Mouse (Mus musculus) brown adipose tissue, adult 24 weeks (tissue): ENCODE results near the gene Plxdc1. TPM values are rescaled to one million over a fixed set of nuclear protein-coding genes. Genes with fewer than 3 reads are reported as not detected.

Source experiments
- H3K27ac ChIP-seq: fragments of 200-500 bp; replicated peaks from 2 replicates; pipeline ENCODE4 v1.5.1; 2012; ENCODE audit warnings: low read depth, mild to moderate bottlenecking, low read length
- H3K4me1 ChIP-seq: fragments of 200-500 bp; 2 replicates; pipeline ENCODE4 v1.6.1; 2012; ENCODE audit warnings: low read length, mixed read lengths; ENCODE audit not compliant: control insufficient read depth, insufficient read depth, insufficient read length
- H3K4me3 ChIP-seq: fragments of 200-500 bp; 2 replicates; pipeline ENCODE4 v1.5.1; 2012; ENCODE audit warnings: low read depth, mild to moderate bottlenecking, low read length, moderate library complexity; ENCODE audit not compliant: insufficient read depth
- polyA plus RNA-seq: library from polyadenylated mRNA; stranded (reverse); fragments of >200 nt; gene quantifications from 2 replicates; pipeline ENCODE4 v1.2.4, GENCODE M21; 2012; ENCODE audit not compliant: missing spikeins, insufficient read depth, insufficient read length

The Plxdc1 gene
- polyA plus RNA-seq, 1 experiment: 0.55 TPM

DNA sequence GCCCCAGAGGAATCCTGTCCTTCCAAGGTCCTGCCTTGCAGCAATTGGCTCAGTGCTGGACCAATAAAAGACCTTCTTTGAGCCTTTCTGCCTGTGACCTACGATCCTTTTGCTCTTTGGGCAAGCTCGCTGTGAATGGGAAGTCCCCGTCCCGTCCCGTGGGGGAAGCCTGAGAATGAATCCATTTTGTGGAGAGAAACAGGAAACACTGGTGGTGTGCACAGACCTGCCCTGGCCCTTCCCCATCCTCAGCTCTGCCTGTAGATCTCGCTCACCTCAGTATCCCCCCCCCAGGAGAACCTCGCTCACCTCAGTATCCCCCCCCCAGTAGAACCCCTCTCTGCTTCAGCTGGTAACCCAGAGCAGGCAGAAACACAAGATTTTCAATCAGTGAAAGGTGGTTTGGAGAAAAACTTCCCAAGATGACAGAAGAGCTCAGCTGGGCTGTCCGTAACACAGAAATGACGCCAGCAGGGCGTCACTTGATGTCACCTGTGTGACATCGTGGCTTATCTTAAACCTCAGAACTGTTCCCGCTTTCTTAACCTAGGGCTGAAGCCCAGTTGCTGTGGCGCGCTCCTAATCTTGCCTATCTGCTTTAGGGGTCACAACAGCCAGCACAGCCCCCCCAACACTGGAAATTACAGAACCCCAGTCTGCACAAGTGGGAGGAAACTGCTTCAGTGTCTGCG, 43.7 kb downstream of the Plxdc1 start:
- Histone ChIP-seq H3K4me1 (no peaks in the 10 kb centered on the region), H3K27ac (no peak overlapping the region), H3K4me3 (no peak overlapping the region)

DNA sequence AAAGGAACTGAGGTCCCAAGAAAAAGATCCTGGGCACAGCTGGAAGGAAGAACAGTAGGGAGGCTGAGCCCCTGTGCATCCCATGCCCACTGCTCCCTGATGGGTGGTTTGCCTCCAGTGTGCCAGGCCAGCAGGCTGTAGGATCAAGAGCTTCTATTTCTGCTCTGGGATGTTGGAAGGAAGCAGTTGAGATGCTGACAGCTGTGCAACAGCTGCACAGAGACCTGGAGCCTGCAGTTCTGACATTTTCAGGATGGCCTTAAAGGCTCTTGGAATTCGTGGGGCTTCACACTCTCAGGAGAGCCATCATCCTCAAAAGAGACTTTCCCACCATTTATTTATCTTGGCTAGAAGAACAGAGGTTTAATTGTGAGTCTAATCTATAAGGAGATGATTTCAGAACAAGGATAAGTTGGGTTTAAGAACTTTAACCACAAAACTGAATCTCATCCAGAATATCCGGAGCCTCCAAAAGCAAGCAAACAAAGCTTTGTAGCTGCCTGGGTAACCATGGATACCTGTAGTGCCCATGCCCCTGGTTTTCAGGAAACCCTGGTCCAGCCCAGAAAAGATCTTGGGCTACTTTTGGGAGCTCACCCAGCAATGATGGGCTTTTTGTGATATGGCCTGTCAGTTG, 48.7 kb downstream of the Plxdc1 start:
- Histone ChIP-seq H3K27ac (no peak overlapping the region), H3K4me1 (no peaks in the 10 kb centered on the region), H3K4me3 (no peak overlapping the region)

DNA sequence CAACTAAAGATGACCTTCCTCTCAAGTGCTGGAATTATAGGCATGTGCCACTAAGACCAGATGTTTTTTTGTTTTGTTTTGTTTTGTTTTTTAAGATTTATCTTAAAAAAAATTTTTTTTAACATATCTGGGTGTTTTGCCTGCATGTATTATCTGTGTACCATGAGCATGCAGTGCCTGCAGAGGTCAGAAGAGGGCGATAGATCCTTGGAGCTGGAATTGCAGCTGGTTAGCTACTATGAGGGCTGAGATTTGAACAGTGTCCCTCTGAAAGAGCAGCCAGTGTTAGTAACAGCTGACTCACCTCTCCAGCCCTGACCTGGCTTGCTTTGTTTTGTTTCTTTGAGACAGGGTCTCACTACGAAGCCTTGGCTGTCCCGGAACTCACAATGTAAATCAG, 49.5 kb downstream of the Plxdc1 start:
- no peak overlapping the region for H3K27ac ChIP-seq
- peaks cover 3% of the 10 kb centered on the region; the same call in 1 of the 2 replicates for H3K4me1 ChIP-seq
- H3K4me3 ChIP-seq: no peak overlapping the region

DNA sequence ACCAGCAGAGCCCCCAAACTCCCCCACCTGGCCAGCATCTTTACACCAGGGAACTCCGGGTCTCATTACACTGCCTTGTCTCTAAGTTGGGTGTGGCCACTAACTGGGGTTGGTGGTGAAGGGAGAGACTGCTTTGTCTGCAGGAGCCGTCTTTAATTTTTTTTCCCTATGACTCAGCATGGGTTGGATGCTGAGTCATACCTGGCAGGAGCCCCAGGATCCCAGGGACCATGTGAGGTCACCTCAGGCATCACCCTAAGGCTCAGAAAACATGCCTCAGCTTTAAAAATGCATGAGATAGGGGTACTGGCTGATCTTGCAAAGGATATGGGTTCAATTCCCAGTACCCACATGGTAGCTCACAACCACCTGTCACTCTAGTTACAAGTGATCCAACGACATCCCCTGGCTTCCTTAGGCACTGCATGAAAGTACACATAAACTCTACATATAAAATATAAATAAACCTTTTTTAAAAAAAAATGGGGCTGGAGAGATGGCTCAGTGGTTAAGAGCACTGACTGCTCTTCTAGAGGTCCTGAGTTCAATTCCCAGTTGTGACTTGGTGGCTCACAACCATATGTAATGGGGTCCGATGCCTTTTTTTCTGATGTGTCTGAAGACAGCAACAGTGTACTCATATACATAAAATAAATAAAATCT, 50.2 kb downstream of the Plxdc1 start:
- H3K4me1 ChIP-seq: peaks cover 3% of the 10 kb centered on the region; the same call in 1 of the 2 replicates
- H3K27ac ChIP-seq: no peak overlapping the region
- no peak overlapping the region for H3K4me3 ChIP-seq

DNA sequence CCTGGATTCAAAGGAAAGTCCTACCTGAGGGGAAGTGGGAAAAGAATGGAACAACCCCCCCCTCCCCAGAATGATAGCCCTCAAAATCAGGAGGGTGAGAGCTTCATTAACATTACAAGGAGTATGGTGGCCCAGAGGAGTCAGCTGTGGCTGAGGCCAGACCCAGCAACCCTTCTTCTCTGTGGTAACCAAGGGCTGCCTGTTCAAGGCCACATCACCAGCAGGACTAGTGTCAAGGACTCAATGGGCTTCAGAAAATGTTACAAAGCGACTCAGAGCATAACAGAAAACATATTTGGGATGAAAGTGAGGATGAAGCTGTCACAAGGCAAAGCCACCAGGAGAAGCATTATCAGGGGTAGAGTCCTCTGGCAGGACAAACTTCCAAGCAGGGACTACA, 52.7 kb downstream of the Plxdc1 start:
- Histone ChIP-seq H3K27ac (no peak overlapping the region), H3K4me1 (peaks cover 3% of the 10 kb centered on the region; the same call in 1 of the 2 replicates), H3K4me3 (no peak overlapping the region)

DNA sequence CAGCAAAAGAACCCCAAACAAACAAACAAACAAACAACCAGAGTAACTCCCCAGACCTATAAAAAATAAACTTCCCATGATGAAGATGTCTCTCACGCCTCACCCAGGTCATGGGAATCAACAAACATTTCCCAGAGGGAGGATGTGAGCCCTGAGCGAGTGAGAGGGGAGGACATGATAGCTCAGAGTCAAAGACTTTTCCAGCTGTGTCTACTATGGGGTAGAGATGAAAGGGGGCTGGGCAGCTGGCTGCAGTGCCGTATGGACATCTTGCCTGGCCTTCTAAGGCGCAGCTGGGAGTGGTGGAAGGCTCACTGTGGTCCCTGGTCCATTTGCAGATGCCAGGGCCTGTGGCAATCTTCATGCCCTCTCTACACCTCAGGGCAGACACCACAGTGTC, 57.3 kb downstream of the Plxdc1 start:
- Histone ChIP-seq H3K27ac (no peak overlapping the region), H3K4me3 (no peak overlapping the region), H3K4me1 (peaks cover 3% of the 10 kb centered on the region; the same call in 1 of the 2 replicates)

DNA sequence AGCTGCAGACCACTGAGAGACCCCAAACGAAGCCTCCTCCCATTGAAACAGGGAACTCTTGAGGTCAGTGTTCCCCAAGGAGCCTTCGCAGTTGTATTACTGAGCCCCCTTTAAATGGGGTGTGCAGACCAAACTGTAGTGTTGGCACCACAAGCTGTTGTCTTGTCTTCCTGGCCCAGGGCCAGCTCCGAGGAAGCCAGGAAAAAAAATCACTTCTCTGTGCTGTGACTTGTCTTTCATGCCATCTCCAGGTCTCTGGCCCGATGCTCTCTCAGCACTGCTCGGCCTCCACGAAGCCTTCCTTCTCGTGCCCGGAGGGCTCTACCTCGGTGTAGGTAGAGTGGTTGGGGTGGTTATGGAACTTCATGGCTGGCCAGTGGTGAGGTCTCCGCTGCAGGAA, 62.0 kb downstream of the Plxdc1 start:
- Histone ChIP-seq H3K4me1 (no peaks in the 10 kb centered on the region), H3K27ac (no peak overlapping the region), H3K4me3 (no peak overlapping the region)

DNA sequence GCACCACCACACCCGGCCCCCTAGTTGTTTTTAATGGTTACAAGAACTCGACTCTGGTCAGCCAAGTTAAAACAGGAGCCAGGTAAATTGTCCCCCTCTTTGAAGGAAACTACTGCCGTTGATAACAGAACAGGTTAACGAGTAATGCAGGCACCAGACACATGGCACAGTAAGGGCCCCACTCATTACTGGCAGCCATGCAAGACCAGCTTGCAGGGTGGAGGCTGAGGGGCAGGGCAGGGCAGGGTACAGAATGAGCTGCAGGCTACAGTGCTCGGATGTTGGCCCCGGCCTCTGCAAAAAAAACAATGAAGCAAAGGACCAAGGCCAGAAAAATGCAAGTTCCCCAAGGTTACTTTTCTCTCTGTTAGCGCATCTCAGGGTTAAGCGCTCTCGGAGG, 62.6 kb downstream of the Plxdc1 start:
- no peak overlapping the region for H3K27ac ChIP-seq
- H3K4me3 ChIP-seq: no peak overlapping the region
- H3K4me1 ChIP-seq: no peaks in the 10 kb centered on the region

DNA sequence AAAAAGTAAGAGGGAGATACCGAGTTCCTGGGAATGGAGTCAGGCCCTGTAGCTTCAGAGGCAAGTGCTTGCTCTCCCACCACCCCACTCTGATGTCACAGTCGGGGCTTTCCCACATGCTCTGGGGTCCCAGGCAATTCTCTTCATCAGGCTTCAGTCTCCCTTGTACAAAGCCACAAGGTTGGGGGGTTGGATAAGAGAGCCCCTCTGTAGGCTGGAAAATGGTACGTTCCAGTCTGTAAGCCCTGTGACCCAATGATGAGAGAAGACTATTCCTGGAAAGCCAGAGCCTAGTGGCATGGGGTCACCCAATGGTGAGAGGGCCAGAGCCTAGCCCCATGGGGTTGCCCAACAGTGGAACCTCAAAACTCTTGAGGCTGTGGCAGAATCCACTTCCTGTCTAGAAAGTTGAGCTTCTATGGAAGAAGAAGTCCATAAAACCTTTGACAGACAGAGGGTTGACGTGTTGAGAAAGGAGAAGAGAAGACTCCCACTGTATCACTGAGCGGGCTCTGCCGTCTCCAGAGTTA, 70.2 kb downstream of the Plxdc1 start:
- Histone ChIP-seq H3K4me3 (no peak overlapping the region), H3K27ac (no peak overlapping the region), H3K4me1 (no peaks in the 10 kb centered on the region)

DNA sequence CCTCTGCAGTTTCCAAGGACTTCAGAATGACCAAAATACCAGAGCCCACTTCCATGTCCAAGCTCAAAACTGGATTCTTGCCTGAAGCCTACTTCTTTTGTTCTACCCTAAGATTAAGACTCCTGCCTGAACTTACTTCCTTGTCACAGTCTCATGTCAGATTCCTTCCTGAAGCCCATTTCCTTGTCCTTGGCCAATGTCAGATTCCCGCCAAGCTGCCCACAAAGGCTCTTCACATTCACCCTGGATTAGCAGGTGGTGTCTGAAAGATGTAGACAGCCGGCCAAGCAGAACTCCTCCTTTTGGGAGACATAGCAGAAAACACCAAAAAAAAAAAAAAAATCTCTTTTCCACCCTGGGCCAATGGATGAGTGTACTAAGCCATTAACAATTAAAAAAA, 70.8 kb downstream of the Plxdc1 start:
- no peak overlapping the region for H3K27ac ChIP-seq
- no peaks in the 10 kb centered on the region for H3K4me1 ChIP-seq

DNA sequence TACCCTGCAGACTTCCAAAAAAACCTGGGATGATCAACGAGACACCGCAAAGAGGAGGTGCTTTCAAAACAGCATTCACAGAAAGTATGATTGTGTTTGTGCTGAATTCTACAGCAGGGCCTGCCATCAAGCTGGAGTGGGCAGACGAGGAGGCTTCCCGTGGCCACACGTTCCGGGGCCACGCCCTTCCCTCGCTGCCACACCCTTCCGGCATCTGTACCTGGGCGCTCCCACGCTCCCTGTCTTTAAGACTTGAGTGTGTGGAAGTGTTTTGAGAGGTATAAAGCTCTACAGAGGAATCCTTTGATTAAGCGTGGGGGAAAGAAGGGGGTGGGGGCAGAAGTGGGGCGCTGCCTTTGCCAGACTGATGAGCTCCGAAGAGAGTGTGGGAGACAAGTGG, 73.1 kb downstream of the Plxdc1 start:
- H3K27ac ChIP-seq: no peak overlapping the region
- H3K4me3 ChIP-seq: no peak overlapping the region
- H3K4me1 ChIP-seq: no peaks in the 10 kb centered on the region

More for the DNA sequence above, 70.8 kb downstream of the Plxdc1 start:
- no peak overlapping the region for H3K4me3 ChIP-seq

DNA sequence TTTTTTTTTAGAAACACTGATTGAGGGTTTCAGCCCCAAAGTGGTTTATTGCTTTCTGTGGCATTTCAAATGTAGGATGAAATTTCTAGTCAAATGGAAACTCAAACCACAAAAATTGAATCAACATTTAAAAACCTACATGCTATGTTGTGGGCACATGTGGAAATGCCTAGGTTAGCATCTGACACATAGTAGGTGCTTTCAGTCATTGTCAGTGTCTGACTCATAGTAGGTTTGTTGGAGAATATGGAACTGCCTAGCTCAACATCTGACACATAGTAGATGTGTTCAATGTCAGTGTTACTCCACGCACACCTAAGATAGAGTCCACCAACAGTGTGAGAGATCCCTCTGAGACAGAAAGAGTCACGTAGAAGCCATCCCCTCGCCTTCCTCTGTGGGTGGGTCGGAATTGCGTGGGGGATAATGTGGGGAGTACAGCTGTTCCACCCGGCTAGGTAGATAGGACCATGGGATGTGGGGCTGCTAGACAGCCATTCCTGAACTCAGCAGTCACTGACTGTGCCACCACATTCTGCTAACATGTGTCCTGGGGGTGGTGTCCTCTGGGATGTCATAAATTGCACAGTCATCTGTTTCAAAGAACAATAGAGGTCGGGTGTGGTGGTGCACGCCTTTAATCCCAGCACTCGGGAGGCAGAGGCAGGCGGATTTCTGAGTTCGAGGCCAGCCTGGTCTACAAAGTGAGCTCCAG, 77.5 kb downstream of the Plxdc1 start:
- Histone ChIP-seq H3K27ac (no peak overlapping the region), H3K4me1 (no peaks in the 10 kb centered on the region), H3K4me3 (no peak overlapping the region)

DNA sequence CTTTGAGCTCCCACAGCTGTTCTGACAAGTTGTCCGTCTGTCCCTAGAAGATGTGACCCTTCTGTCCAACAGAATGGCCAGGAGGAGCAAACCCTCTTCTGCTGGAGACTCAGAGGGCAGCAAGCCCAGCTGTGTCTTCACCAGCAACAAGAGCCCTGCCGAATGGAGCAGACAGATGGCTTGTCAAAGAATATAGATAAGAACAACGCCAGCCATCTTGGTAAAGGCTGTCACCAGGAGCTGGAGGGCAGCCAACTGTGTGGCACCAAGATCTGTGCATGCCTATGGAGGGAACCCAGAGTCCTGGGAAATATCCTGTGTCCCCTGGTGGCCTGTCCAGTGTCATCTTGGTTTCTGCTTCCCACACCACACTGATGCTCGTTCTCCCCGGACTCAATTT, 78.3 kb downstream of the Plxdc1 start:
- Histone ChIP-seq H3K4me3 (no peak overlapping the region), H3K27ac (no peak overlapping the region), H3K4me1 (no peaks in the 10 kb centered on the region)

DNA sequence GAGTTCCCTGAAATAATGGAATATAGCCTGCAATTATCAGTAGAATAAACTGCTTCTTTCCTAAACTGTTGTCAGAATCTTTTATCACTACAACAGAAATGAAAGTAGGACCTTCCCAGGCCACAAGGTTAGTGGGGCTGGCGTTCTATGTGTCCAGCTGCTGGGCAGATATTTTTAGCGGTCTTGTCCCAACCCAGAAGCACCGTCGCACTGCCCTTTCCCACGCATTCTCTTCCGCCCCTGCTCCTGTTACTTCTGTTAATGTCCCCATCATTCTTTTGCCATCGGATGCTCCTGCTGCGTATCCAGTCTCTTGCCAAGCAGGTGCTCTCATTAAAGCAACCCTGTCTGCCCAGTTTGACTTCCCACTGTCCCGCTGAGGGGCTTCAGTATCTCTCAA, 79.3 kb downstream of the Plxdc1 start:
- no peak overlapping the region for H3K27ac ChIP-seq
- H3K4me1 ChIP-seq: no peaks in the 10 kb centered on the region
- H3K4me3 ChIP-seq: no peak overlapping the region

DNA sequence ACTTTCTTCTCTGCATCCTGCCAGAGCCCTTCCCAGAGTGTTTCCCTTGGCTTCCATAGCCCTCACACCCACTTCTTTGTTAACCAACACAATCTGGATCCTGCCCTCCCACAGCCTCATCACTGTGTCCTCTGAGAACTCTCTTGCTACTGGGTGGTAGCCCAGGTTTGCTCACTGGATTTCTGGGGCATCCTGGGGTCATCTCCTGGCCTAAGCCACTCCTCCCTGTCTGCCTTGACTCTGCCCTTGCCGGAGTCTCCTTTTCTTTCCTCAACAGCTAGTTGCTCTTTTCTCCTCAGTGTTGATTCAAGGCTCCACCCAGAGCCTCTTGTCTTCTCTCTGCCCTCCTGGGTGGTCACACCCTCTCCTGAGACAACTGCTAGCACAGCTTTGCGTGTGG, 80.3 kb downstream of the Plxdc1 start:
- Histone ChIP-seq H3K4me3 (no peak overlapping the region), H3K27ac (no peak overlapping the region), H3K4me1 (no peaks in the 10 kb centered on the region)
